16 mouse cellular contexts compared by ENCODE assay signal in the genomic region with DNA sequence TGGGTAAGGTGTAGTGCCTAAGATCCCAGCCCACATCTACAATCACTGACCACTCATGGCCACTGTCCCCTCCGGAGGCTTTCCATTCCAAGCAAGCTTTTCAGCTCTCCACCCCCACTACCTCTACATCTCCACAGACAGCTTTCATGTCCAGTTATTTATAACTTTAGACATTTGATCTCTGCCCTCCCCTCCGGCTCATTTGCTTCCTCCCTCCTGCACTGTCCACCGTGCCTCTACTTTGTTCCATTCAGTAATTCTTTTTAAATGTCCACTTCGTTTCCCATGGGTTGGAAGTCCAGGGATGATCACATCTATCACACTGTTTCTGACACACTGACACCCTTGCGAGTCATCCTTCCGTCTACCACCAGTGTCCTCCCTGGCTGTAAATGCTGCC. TPM values are rescaled to one million over a fixed set of nuclear protein-coding genes. Genes with fewer than 3 reads are reported as not detected.
"Had no signal": no experiment of that assay in that cellular context is flagged by ENCODE, and none has a peak within 500 bp of the region (broad histone marks: within the 10 kb centered on the region; RNA-seq: fewer than 3 reads in every experiment).

No protein-coding gene starts in this region.

- H3K36me3 ChIP-seq: intestine, embryonic 15.5 days had no signal

- H3K4me3 ChIP-seq: intestine, embryonic 15.5 days; limb, embryonic 12.5 days; lung, embryonic 15.5 days; midbrain, embryonic 15.5 days; neural tube, embryonic 13.5 days had no signal

- H3K9me3 ChIP-seq: intestine, embryonic 15.5 days; limb, embryonic 12.5 days; lung, embryonic 15.5 days; midbrain, embryonic 15.5 days; neural tube, embryonic 13.5 days had no signal

- DNase-seq: kidney, adult 2 months; layer of hippocampus, adult 9-11 months; layer of hippocampus, postnatal 36 days; lung, postnatal 14 days; retina, postnatal 1 day; right cerebral cortex, postnatal 4 days; spleen, adult 18-20 months; thymus, adult 18-20 months; thymus, postnatal 14 days had no signal

- H3K4me2 ChIP-seq: intestine, embryonic 15.5 days; limb, embryonic 12.5 days; lung, embryonic 15.5 days; midbrain, embryonic 11.5 days; midbrain, embryonic 15.5 days; neural tube, embryonic 13.5 days had no signal

- H3K9ac ChIP-seq: intestine, embryonic 15.5 days; limb, embryonic 12.5 days; lung, embryonic 15.5 days; midbrain, embryonic 15.5 days; neural tube, embryonic 13.5 days had no signal

- H3K27me3 ChIP-seq: intestine, embryonic 15.5 days; limb, embryonic 12.5 days; lung, embryonic 15.5 days; midbrain, embryonic 15.5 days; neural tube, embryonic 13.5 days had no signal

- H3K27ac ChIP-seq: intestine, embryonic 15.5 days; limb, embryonic 12.5 days; lung, embryonic 15.5 days; midbrain, embryonic 15.5 days; neural tube, embryonic 13.5 days had no signal

- ATAC-seq: intestine, embryonic 15.5 days; midbrain, embryonic 15.5 days had no signal

RNA-seq across cellular contexts. Expression of a gene that starts 51.3 kb away (rescaled TPM):
- total RNA-seq: monocyte, adult 5-6 weeks had no signal
